Mouse (Mus musculus) induced T-regulatory cell, adult 2 months (primary cell): ENCODE results near the gene Myo1b.

Experiments used
- DNase-seq: peaks from one replicate; pipeline ENCODE4 v3.0.0-alpha.2; 2012; ENCODE audit warnings: low read depth

Gene Myo1b

DNA sequence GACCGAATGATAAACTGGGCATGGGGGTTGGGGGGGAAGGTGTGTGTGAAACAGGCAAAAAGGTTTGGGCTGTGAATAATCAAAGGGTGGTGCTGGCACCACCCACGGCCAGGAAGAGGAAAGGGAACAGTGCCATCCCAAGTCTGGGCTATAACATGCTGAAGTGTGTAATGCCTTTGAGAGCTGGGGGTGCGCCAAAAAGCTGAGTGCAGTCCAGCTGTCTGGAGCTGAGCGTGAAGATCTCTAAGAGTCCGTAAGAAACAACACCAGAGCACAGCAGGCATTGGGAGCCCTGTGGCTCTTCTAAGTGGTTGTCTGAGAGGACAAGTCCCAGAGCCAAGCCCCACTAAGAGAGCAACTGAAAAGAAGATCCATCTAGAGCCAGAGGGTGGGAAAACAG lies 63.6 kb downstream of the Myo1b start:
- no peak for DNase-seq

DNA sequence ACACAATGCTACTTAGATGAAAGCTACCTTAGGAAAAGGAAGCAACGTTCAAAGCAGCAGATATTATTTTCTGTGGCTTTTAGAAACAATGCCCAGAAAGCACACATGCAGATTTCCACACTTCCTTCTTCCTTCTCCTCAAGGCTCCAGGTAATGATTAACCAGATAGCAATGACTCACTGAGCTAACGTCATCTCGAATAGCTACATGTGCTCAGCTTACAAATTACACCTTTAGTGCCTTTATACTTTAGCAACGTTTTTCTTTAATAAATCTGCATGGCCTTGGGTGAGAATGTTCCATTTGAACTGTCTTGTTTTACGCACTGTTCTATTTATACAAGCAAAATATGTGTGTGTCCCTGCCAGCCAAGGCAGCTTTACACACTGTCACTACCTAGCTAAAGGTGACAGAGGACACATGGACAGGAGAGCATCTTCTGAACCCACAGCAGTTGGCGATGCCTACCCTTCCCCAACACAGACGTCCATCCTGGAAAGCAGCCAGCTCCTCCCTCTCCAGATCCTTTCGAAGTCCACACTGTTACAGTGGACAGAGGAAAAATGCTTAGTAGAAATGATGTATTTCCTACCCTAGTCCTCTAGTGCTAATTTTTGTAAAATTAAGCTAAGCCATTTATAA lies 66.2 kb downstream of the Myo1b start:
- no peak for DNase-seq

DNA sequence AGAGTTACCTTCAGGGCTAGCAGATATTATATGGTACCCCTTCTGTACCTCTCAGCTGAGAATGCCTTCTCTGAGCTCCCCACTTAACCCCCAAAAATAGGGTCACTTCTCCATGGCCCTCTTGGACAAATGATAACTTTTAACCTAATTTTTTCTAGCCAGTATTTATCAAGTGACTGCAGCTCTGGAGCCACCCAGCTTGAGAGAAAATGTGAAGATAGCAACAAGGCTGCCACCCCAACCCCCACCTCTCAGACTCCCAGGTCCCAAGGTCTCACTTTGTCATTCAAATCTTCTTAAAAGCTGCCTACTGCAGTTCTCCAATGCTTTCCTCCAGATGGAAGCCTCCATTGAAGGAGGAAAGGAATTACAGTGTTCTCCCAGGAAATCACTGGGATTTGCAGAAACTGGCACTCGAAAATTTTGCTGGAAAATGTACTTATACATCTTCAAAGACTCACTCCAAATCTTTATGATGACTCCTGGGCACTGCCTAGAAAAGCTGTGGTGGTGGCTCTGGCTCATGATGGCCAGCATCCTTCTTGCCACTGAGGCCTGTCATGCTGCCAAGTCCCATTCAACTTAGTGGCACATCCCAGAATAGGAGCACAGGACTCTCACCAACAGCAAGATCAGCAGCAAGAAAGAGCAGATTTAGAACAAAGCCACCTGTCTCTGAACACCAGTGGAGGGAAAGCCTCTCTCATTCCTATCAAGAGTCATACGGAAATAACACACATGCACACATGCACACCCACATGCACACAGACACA lies 70.4 kb downstream of the Myo1b start:
- DNase-seq = no peak

DNA sequence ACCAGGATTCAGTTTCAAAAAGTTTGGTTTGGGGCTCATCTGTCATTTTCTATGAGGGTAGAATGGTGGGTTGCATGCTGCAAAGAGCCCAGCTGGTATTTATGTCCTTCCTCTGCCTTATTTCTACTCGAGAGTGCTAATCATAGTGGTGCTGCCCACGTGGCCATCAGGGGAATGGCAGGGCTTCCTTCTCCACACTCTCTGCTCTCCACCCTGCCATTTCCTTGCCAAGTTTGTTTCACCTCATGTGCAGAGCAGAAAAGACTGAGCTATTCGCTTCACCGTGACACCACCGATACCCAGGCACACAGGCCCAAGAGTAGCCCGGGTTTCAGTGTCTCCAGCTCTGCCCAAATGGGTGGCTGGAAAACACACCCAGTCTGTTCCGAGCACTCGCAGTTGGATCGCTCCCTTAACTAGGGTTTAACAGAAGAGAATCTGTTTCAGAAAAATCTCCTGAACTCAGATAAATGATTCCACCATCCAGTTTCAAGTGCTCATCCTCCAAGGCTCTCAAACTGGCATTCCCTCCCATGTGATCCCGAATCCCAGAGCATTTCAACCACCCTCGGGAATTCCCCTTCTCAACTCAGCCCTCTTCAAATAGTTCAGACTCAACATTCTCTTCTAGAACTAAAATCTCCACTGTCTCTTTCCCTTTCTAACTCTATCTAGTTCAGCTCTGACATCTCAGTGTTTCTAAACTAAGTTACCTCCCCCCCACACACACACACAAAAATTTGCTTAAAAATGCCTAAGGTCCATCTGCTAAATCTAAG lies 77.8 kb downstream of the Myo1b start:
- no peak for DNase-seq

DNA sequence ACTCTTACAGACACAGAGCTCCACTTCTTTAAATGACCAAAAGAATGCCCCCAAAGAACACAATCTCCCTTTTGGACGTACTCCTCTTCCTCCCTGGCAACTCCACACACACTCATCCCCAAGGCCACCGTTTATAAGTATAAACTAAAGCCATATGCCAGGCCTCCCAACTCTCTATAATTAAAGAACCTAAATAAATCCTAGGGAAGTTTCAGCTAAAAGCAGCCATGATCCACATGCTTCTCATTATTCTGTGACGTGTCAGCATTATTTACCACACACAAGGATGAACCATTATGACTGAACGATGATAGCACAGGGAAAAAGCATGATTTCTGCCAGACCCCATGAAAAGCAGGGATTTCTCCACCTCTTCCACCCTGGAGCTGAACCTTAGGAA lies 78.6 kb downstream of the Myo1b start:
- no peak for DNase-seq

DNA sequence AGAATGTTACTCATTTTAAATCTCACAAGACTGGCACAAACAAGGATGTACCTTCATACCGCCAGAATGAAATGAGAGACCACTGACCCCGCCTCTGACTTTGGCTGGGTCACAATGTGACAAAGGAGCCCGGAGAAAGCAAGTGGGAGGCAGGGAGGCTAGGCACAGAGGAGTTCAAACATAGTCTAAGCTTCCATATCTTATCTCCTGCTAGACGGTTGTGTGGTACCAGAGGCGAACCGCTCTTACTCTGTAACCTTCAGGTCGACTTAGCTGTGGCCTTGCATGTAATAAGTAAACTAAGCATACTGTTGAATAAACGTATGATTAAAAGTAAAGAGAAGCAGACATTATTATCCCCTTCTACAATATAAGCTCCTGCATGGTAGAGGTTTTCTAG lies 80.1 kb downstream of the Myo1b start:
- DNase-seq = no peak

DNA sequence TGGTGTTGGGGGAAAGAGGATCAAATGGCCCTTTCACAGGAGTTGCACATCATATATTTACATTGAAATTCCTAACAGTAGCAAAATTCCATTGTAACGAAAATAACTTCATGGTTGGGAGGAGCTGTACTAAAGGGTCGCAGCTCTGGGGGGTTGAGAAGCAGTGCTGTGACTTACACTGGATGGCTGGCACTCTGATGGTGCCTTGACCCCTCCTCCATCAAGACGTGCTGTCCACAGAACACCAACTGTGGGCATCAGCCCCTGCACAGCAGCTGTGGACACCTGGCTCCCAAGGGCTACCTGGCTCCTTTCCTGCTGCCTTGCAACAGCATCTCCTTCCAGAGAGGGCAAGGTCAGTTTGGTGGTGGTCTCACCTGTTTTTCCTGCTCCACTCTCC lies 81.8 kb downstream of the Myo1b start:
- no peak for DNase-seq

DNA sequence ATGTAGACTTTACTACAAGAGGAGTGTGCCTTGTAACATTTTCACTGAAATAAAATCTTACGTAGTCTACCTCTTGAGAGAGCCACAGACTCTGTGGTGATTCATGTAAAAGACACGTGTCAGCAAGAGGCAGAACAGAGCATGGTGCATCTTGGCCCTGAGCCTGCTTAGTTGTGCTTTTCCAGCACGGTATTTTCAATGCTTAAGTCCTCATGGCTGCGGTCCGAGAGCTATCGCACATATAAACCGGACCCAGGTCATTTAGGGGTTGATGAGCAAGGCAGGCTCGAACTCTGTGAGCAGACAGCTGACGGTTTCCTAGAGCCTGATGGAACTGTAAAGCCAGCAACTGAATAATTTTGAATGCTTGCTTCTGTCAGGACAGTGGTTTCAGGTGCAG lies 86.5 kb downstream of the Myo1b start:
- no peak for DNase-seq

DNA sequence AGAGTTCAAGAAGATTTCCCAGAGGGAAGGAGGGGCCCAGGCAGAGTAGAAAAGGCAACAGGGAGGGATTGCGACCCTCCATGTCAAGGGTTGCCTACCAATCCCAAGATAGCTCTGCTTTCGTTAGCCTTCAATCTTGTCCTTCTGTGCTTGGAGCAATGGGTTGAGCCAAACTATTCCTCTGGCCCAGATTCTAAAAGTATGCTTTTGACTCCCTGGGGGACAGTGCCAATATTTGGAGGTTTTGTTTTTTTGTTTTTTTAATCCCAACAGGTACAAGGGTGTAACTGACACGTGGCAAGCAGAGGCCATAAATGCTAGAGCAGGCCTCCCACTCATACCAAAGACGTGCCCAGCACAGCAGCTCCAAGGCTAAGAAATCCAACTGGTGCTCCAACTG lies 93.3 kb downstream of the Myo1b start:
- DNase-seq = no peak

DNA sequence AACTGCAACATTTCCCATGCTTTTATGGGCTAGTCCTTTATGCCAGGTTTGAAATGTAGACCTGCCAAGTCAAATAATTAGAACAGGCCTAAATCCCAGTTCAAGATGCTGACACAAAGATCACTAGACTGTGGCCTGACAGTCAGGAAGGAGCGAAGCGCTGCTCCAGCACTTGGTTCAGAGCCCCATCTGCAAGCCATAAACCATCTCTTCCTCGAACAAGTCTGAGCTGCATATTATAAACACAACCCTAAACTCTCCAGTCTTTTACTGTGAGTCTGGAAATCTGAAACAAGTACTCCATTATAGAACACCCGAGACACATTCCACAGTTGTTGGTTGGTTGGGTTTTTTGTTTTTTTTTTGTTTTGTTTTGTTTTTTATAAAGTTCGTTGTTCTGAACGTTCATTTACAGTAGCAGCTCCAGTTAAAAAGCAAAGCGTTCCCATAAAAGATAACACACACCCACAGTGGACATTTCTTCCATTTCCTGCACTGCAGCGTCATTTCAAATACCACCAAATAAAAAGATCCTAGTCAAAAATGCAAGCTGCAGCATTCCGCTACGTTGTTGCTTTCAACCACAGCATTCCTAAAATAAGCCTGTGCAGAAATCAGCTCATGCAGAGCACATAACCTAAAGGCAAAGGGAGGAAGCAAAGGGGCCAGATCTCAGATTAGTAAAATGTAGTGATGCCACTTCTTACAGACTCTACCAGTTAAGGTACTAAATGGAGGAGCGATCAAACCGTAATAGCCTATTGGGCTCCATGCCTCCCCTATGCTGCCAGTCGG lies 94.0 kb downstream of the Myo1b start:
- DNase-seq = no peak

DNA sequence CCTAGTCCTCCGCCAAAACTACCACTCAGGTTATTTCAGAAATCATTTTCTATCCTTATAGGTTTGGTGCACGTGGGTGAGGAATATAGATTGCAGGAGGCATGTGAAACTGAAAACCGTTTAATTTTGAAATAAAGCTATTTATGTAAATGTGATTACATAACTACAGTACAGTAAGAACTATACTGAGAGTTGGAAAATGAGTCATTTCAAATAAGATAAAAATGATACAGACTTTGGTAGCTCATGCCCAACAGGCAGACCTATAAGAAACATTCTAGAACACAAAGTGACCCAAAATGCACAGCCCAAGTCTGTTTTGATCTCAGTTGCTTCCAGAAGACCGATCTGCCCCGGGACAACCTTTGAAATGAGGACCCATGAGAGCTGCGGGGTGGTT lies 95.4 kb downstream of the Myo1b start:
- peak; percentile 42 for DNase-seq

DNA sequence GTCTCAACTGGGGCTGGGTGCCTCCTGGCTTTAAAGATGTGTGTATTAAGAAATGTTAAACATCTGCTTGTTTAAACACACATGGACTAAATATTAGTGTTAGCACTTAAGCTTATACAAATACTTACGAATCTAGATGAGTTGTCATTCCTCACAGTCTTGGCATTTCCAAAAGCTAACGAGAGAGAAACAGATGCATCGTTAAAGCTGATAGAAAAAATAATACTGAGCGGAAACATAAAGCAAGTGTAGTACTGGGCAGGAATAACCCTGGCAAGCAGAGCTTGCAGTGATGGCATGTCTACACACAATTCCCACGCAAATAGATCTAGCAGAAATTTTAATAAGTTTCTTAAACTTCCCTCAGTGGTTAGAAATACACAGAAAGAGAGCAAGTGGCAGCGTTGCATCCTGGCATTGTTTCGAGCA lies 95.8 kb downstream of the Myo1b start:
- no peak for DNase-seq

DNA sequence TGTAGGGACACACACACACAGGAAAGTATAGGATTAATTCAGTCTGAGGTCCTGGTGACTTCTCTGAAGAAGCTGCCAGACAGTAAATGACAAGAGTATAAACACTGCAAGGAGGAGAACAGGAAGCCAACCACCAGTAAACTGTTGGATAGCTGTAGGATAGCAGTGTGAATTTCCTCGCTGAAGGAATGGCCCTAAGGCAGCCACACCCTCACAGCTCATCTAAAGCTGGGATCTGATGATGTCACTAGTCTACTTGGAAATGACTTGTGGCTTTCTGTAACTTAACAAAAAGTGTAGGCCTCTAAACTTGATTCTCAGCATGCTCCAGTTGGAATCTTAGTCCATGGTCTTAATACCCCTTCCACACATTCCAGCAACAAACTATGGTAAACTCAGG lies 100.2 kb downstream of the Myo1b start:
- DNase-seq = no peak

DNA sequence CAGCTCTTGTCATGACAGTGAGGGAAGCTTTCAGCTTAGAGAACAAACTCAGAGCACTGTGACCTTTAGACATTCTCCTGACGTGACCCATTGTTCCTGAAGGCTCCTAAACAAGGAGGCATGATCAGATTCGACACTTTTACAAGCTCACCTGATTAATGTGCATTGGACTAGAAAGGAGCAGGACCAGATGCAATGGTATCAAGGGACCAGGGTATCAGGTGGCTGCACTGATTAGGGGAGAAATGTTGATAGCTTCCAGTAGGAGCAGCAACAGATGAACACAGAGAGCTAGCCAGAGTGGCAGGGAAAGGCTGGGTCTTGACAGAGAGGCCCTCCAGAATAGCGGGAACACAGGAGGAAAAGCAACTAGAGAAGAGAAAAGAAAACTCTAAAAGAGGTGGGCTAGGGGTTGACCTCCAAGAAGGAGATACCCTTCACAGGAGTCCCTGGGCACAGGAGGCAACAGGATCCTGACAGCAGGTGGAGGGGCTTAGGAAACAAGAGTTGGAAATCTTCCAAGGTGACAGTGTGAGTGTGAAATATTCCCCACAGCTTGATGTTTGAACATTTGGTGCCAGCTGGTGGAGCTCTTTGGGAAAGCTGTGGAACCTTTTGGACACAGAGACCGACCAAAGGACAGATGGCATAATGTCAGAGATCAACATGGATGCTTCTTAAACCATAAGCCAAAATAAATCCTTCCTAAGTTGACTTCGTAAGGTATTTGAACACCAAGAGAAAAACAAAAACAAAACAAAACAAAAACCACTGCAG lies 100.8 kb downstream of the Myo1b start:
- DNase-seq = no peak

DNA sequence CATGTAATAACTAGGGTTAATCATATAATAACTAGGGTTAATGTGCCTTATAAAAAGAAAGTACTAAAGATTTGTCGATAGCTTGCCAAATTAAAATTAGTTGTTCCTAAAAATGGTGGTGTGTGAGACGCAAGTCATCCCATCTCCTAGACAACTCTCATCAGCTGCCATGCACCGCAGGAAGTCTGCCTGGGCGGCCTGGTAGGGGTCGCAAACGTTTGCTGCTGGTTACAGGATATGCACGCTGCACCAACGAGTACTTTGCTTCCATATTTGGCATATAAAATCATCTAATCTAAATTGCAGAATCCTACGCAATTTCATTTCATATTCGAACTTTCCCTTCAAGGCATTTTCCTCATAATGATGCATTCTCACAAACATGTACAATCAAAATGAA lies 107.0 kb downstream of the Myo1b start:
- no peak for DNase-seq

DNA sequence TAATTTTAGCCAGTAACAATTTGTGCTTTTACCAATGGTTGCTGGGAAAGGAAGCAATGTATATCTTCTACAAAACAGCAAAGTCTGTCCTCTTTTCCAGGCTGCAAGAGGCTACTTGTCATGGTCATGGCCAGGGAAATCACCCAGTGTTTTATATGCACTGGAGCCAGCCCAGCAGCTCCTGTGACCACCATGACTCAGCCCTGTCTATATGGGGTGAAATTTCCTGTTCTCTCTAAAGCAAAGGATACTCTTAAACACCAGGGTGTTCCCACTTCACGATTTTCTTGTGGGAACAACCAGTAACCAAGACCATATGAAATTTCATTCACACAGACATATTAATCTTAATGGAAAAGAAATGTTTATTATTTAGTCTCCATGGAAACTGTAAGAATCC lies 107.6 kb downstream of the Myo1b start:
- DNase-seq = no peak

DNA sequence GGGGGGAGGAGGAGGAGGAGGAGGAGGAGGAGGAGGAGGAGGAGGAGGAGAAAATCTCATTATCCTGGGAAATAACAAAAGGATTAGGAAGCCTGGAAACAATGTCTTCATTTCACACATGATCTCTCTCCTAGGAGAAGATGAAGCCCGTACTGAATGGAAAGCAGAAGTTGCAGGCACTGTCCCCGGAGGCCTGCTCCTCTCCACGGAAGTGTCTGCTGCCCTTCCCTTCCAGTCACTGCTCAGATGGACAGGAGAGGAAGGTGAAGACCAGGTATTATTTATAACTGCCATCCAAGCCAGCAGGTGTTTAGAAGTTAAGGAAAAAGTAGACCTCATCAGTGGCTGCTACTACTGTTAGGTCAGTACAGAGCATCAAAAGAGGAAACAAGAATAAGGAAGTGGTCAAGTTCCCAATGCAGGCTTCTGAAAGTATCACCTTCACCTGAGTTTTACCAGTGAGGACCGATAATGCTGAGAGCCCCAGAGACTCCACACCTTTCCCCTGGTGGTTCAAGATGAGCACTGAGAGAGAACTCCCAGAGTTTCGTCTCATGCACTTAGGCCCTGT lies 110.7 kb downstream of the Myo1b start:
- DNase-seq = no peak

DNA sequence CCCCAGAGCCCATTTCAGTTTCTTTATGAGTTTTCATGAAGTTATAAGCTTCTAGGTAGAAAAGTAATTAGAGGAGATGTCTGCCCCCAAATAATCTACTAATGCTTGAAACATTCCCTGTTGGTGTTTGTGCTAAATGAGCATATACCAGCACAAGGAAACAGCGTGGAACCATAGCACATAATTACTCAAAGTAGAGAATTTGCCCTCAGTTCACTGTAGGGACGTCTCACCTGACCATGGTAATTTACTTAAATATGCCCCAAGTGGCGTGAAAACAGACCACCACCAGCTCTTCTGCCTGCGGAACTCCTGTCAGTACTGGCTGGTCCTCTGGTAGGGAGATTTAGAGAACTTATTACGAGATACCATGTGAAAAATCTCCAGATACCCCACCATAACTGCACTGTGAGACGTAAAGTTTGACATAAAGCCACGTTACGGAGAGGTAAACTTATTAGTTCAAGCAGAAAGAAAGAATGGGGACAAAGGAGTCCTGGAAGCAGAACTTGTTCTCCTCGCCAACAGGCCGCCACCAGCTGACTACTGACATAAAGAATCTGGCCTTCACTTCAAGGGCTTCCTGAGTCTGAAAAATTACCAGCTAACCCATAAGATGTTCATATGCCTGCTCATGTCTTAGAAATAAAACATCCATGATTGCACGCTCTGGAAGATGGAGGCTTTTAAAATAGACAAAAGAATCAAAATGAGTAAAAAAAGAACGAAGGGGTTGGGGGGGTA lies 111.4 kb downstream of the Myo1b start:
- DNase-seq = no peak

DNA sequence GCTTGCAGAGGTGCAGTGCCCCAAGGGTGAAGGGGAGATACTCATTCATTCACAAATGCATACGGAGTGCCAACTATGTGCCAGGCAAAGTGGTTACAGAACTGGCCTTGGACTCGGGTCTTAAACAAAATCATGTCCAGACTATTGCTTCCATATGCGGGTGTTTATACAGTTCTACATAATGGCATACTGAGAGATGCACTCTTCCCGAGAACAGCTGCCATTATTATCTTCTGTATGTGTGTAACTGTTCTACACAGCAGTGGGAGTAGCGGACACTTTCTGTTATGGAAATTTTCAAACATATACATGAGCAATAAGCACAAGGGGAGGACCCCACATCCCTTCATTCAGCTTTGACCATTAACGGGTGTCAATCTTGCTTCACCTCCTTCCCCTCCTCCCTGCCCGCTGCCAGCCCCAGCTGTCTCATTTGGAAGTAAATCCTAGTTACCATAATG lies 117.8 kb downstream of the Myo1b start:
- DNase-seq = no peak

DNA sequence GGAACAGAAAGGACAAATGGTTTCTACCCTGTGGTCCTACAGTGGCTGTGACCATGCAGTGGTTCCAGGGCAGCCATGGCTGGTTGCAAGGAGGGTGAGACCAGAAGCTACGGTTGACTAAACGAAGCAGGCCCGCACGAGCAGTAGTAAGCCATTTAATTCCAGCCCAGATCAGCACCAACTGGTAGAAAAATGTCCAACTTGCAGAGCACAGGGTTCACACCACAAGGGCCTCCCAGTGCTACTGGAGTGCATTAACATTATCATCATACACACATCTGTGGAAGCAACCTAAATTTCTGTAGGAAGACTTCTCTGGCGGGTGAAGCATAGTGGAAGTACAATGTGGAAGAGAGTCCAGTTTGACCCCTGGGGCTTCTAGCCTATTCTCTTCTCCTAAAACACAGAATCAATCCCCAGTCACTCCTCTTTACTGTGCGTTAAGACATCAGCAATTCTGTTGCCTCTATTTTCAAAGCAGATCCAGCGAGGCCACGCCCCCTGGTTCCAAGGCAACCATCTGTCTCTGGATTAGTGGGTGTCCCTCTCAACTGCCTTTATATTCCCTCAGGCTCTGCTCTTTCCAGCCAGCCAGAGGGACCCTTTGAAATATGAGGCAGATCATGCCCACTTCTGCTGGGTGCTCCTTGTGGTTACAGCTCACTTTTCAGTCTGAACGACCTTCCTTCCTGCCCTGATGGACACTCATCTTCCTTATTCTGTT lies 120.1 kb downstream of the Myo1b start:
- DNase-seq = no peak
